Mouse (Mus musculus): ENCODE results near the gene Vmn2r33. TPM values are rescaled to one million over a fixed set of nuclear protein-coding genes. Genes with fewer than 3 reads are reported as not detected.
"Not testable (repeated sequence)": the region's sequence is repeated elsewhere in the genome, so short reads cannot be mapped to it uniquely, and the experiment has no call there.

Vmn2r33 gene
- polyA plus RNA-seq (2015; fragmentation: Nextera tagmentation; extraction: Ambion mirVana): not detected in 2 replicates

GRCm38 (mm10) chr7:7566686-7567085 lies at the start of gene Vmn2r33:
TSS of gene Vmn2r33 (minus strand) at chr7:7566786.
- H3K27ac ChIP-seq (replicated peaks); H3K4me3 ChIP-seq (replicated peaks); H3K36me3 ChIP-seq (replicated peaks); H3K9me3 ChIP-seq (replicated peaks); ATAC-seq (ENCODE audit: insufficient read depth); H3K4me1 ChIP-seq (replicated peaks); H3K27me3 ChIP-seq; H3K9ac ChIP-seq; H3K4me2 ChIP-seq: not testable (repeated sequence)

Other genes with a start within 250 kb of the Vmn2r33 start
- not detected in 2 replicates for gene Vmn2r30, start 229.2 kb downstream of the Vmn2r33 start, polyA plus RNA-seq (2015; fragmentation: Nextera tagmentation; extraction: Ambion mirVana)
- not detected in 2 replicates for gene Gm45783, start 192.2 kb downstream of the Vmn2r33 start, polyA plus RNA-seq (2015; fragmentation: Nextera tagmentation; extraction: Ambion mirVana)
- gene Vmn2r31, start 167.1 kb downstream of the Vmn2r33 start, polyA plus RNA-seq (2015; fragmentation: Nextera tagmentation; extraction: Ambion mirVana): not detected in 2 replicates
- gene Vmn2r32, start 86.8 kb downstream of the Vmn2r33 start, polyA plus RNA-seq (2015; fragmentation: Nextera tagmentation; extraction: Ambion mirVana): not detected in 2 replicates
- gene Vmn2r34, start 122.7 kb upstream of the Vmn2r33 start, polyA plus RNA-seq (2015; fragmentation: Nextera tagmentation; extraction: Ambion mirVana): not detected in 2 replicates